Mouse (Mus musculus) liver, embryonic 11.5 days (tissue): Measurements from ENCODE around the gene Srcin1. TPM values are rescaled to one million over a fixed set of nuclear protein-coding genes. Genes with fewer than 3 reads are reported as not detected.
A peak's percentile ranks its signal among the peaks of the same experiment; 100 is the strongest.

ENCODE experiments used
- ATAC-seq: fragments of 200-750 bp; cut with Nextera tagmentation; replicated peaks from 2 replicates; pipeline ENCODE4 v1.8.0; 2017; ENCODE audit warnings: moderate number of reproducible peaks, mild to moderate bottlenecking, moderate TSS enrichment, moderate library complexity; ENCODE audit not compliant: low FRiP score
- DNase-seq: peaks from one replicate; pipeline ENCODE4 v3.0.0-alpha.2; 2017; ENCODE audit warnings: low spot score
- H3K27ac ChIP-seq: fragments of 300-500 bp; sonication (generic); 2 replicates; pipeline ENCODE4 v1.5.1; 2014; ENCODE audit warnings: mild to moderate bottlenecking, low read depth, low read length, control low read depth
- H3K27me3 ChIP-seq: fragments of 300-500 bp; sonication (generic); replicated peaks from 2 replicates; pipeline ENCODE4 v1.6.1; 2014; ENCODE audit warnings: low read length, mixed read lengths; ENCODE audit not compliant: control insufficient read depth, insufficient read depth
- H3K36me3 ChIP-seq: fragments of 300-500 bp; sonication (generic); 2 replicates; pipeline ENCODE4 v1.6.1; 2014; ENCODE audit warnings: mild to moderate bottlenecking, low read length, moderate library complexity, mixed read lengths; ENCODE audit not compliant: control insufficient read depth, insufficient read depth
- H3K4me1 ChIP-seq: fragments of 300-500 bp; sonication (generic); replicated peaks from 2 replicates; pipeline ENCODE4 v1.6.1; 2014; ENCODE audit warnings: low read length, mixed read lengths; ENCODE audit not compliant: control insufficient read depth, insufficient read depth
- H3K4me2 ChIP-seq: fragments of 300-500 bp; sonication (generic); 2 replicates; pipeline ENCODE4 v1.6.1; 2014; ENCODE audit warnings: mild to moderate bottlenecking, control low read depth, moderate library complexity
- H3K4me3 ChIP-seq: fragments of 300-500 bp; sonication (generic); 2 replicates; pipeline ENCODE4 v1.5.1; 2014; ENCODE audit warnings: low read depth, low read length, control low read depth
- H3K9ac ChIP-seq: fragments of 300-500 bp; sonication (generic); 2 replicates; pipeline ENCODE4 v1.6.1; 2014; ENCODE audit warnings: low read depth, low read length, control low read depth
- H3K9me3 ChIP-seq: fragments of 300-500 bp; sonication (generic); 2 replicates; pipeline ENCODE4 v1.6.1; 2016; ENCODE audit warnings: low read length, inconsistent platforms, mixed read lengths; ENCODE audit not compliant: control insufficient read depth
- WGBS: fragments of 180-500 bp; shearing (Covaris S2); extraction: QIAGEN DNeasy Blood & Tissue Kit; methylation state at CpG from one replicate; pipeline ENCODE4 v1.1.7; 2014; 5-methylcytosine and 5-hydroxymethylcytosine counted together
- polyA plus RNA-seq: library from polyadenylated mRNA; unstranded; fragments of >200 nt; fragmentation: Nextera tagmentation; extraction: Ambion mirVana; gene quantifications from 2 replicates; pipeline ENCODE4 v1.2.1, GENCODE M21; 2014

Gene Srcin1
- polyA plus RNA-seq, 1 experiment from 2014 or later, result 0.14 TPM

- DNase-seq, result no peak
- peaks cover 50% of the 10 kb centered on the region for H3K27me3 ChIP-seq
- H3K4me1 ChIP-seq, result peaks cover 2% of the 10 kb centered on the region; the same call in 1 of the 2 replicates
Observed at GRCm38 (mm10) chr11:97556569-97557408, 19.2 kb downstream of the Srcin1 start.

GRCm38 (mm10) chr11:97555144-97555543 is 20.8 kb downstream of the Srcin1 start:
- Histone ChIP-seq H3K27me3 (peaks cover 51% of the 10 kb centered on the region), H3K4me1 (peaks cover 2% of the 10 kb centered on the region; the same call in 1 of the 2 replicates), H3K9me3 (no peaks in the 10 kb centered on the region), H3K36me3 (no peaks in the 10 kb centered on the region), H3K4me2 (no peak overlapping the region), H3K9ac (no peak overlapping the region), H3K4me3 (no peak overlapping the region), H3K27ac (no peak overlapping the region)
- DNase-seq, result no peak
- ATAC-seq, result no peak; the same call in 1 of the 2 replicates
- WGBS, result 53% methylated on average over 6 of the region's 6 CpGs

More at GRCm38 (mm10) chr11:97556569-97557408, 19.2 kb downstream of the Srcin1 start:
- 25% methylated on average over 7 of the region's 7 CpGs for WGBS
- H3K9me3 ChIP-seq, result no peaks in the 10 kb centered on the region
- no peak overlapping the region for H3K4me2 ChIP-seq
- H3K4me3 ChIP-seq, result no peak overlapping the region
- no peak overlapping the region for H3K27ac ChIP-seq
- H3K36me3 ChIP-seq, result no peaks in the 10 kb centered on the region
- H3K9ac ChIP-seq, result no peak overlapping the region
- no peak for ATAC-seq

GRCm38 (mm10) chr11:97552151-97552550 is 23.8 kb downstream of the Srcin1 start:
- DNase-seq (no peak), ATAC-seq (no peak)
- Histone ChIP-seq H3K9me3 (no peaks in the 10 kb centered on the region), H3K9ac (no peak overlapping the region), H3K4me1 (peaks cover 2% of the 10 kb centered on the region; the same call in 1 of the 2 replicates), H3K4me3 (no peak overlapping the region), H3K4me2 (no peak overlapping the region), H3K36me3 (no peaks in the 10 kb centered on the region), H3K27me3 (peaks cover 72% of the 10 kb centered on the region), H3K27ac (no peak overlapping the region)
- WGBS, result 15% methylated on average over 8 of the region's 8 CpGs

GRCm38 (mm10) chr11:97548757-97549156 is 27.2 kb downstream of the Srcin1 start:
- Histone ChIP-seq H3K9ac (no peak overlapping the region), H3K4me3 (no peak overlapping the region), H3K4me2 (no peak overlapping the region), H3K27ac (no peak overlapping the region), H3K9me3 (no peaks in the 10 kb centered on the region), H3K36me3 (no peaks in the 10 kb centered on the region), H3K4me1 (peaks cover 7% of the 10 kb centered on the region), H3K27me3 (peaks cover 99% of the 10 kb centered on the region)
- ATAC-seq, result no peak
- DNase-seq, result no peak
- 37% methylated on average over 8 of the region's 8 CpGs for WGBS

- Histone ChIP-seq H3K4me1 (peaks cover 7% of the 10 kb centered on the region), H3K4me3 (no peak overlapping the region), H3K27ac (no peak overlapping the region), H3K4me2 (no peak overlapping the region), H3K9me3 (no peaks in the 10 kb centered on the region), H3K9ac (no peak overlapping the region), H3K27me3 (peaks cover 100% of the 10 kb centered on the region), H3K36me3 (no peaks in the 10 kb centered on the region)
- ATAC-seq (no peak), DNase-seq (no peak)
- WGBS, result 54% methylated on average over 12 of the region's 12 CpGs
Observed at GRCm38 (mm10) chr11:97547957-97548706, 27.9 kb downstream of the Srcin1 start.

- under 1% methylated on average over 54 of the region's 73 CpGs for WGBS
- Histone ChIP-seq H3K27ac (no peak overlapping the region), H3K27me3 (peaks cover 98% of the 10 kb centered on the region), H3K4me2 (peak overlapping the region; percentile 90), H3K36me3 (no peaks in the 10 kb centered on the region), H3K4me3 (peak overlapping the region; percentile 59), H3K9ac (peak overlapping the region; percentile 46), H3K9me3 (no peaks in the 10 kb centered on the region), H3K4me1 (peaks cover 7% of the 10 kb centered on the region)
- ATAC-seq, result no peak
- no peak for DNase-seq
Observed at GRCm38 (mm10) chr11:97546804-97547411, 29.1 kb downstream of the Srcin1 start.

GRCm38 (mm10) chr11:97545808-97546560 is 30.0 kb downstream of the Srcin1 start:
- WGBS, result 5% methylated on average over 26 of the region's 26 CpGs
- DNase-seq (no peak), ATAC-seq (no peak)
- H3K27me3 ChIP-seq, result peaks cover 93% of the 10 kb centered on the region
- no peak overlapping the region for H3K27ac ChIP-seq
- H3K4me1 ChIP-seq, result peaks cover 7% of the 10 kb centered on the region
- no peak overlapping the region for H3K9ac ChIP-seq
- no peaks in the 10 kb centered on the region for H3K9me3 ChIP-seq
- H3K36me3 ChIP-seq, result no peaks in the 10 kb centered on the region
- H3K4me3 ChIP-seq, result peak overlapping the region; percentile 59
- peak overlapping the region; percentile 90 for H3K4me2 ChIP-seq

GRCm38 (mm10) chr11:97543883-97544282 is 32.1 kb downstream of the Srcin1 start:
- Histone ChIP-seq H3K4me3 (no peak overlapping the region), H3K27ac (no peak overlapping the region), H3K9ac (no peak overlapping the region), H3K9me3 (no peaks in the 10 kb centered on the region), H3K27me3 (peaks cover 79% of the 10 kb centered on the region), H3K4me2 (no peak overlapping the region), H3K4me1 (peaks cover 7% of the 10 kb centered on the region), H3K36me3 (no peaks in the 10 kb centered on the region)
- DNase-seq, result no peak
- no peak for ATAC-seq
- WGBS, result 76% methylated on average over 9 of the region's 9 CpGs
